ENCODE assay signal across 13 mouse cellular contexts in genomic region chr2:125361661-125362060, GRCm38 (mm10).
DNase-seq lines count a peak whose midpoint lies in the region; ATAC-seq lines count a peak whose summit lies in the region.
"Had no signal": no experiment of that assay in that cellular context is flagged by ENCODE, and none has a peak within 500 bp of the region (broad histone marks: within the 10 kb centered on the region; RNA-seq: fewer than 3 reads in every experiment).

No protein-coding gene starts in this region.

- DNase-seq in heart, adult 11 months, result peak; percentile 87
- no peak for DNase-seq in heart, postnatal 10 days
- peak; percentile 72 for DNase-seq in NIH3T3 (ENCODE audit: low read depth)
- peak; percentile 18 for DNase-seq in large intestine, adult 2 months (ENCODE audit: low read depth, low spot score)
- no peak for DNase-seq in yolk sac, embryonic 10.5 days (ENCODE audit: low spot score)
- no peak for DNase-seq in right cerebral cortex, postnatal 36 days (ENCODE audit: low spot score in 2 of 2)
- DNase-seq in ovary, postnatal 36 days (ENCODE audit: low spot score), result no peak
- DNase-seq: cerebellum, adult 8-10 months; embryo, embryonic 11 days; gastrocnemius, postnatal 14 days; liver, embryonic 13.5 days; midbrain, embryonic 14.5 days had no signal

- intact Hi-C loops in heart, postnatal 10 days (cut with DNase I), result no loop called here

- ATAC-seq in common myeloid progenitor, adult 5-6 weeks (replicated peaks; ENCODE audit: low read depth, poor library complexity, severe bottlenecking), result peak; percentile 82

- WGBS in large intestine, adult 2 months, result 19% methylated on average over 4 of the region's 4 CpGs

Comparison
In these comparisons a context has a peak if more than half of its experiments do, and no peak if none do; other contexts are left out.
1. DNase-seq: peak in heart, adult 11 months (single experiment), NIH3T3 (single experiment) and large intestine, adult 2 months (single experiment); none in heart, postnatal 10 days (0 of 2), yolk sac, embryonic 10.5 days (single experiment), right cerebral cortex, postnatal 36 days (0 of 2) and ovary, postnatal 36 days (single experiment).